Mouse (Mus musculus): ENCODE results near the gene 4930579G24Rik. TPM values are rescaled to one million over a fixed set of nuclear protein-coding genes. Genes with fewer than 3 reads are reported as not detected.

Gene 4930579G24Rik
- total RNA-seq (2021): 1 to 10 TPM; 1.2 to 1.4 TPM
- long read RNA-seq, experiment 1, partial matches to known transcripts: 0 of 2 reads
- long read RNA-seq, experiment 1, other reads (novel, unspliced or antisense): 0 of 2 reads
- long read RNA-seq, experiment 2, transcript 4930579G24Rik-201 (2 exons, 1,970 nt): major isoform, 7 of 7 reads
- long read RNA-seq, experiment 2, partial matches to known transcripts: 0 of 7 reads
- long read RNA-seq, experiment 2, other reads (novel, unspliced or antisense): 0 of 7 reads

DNA sequence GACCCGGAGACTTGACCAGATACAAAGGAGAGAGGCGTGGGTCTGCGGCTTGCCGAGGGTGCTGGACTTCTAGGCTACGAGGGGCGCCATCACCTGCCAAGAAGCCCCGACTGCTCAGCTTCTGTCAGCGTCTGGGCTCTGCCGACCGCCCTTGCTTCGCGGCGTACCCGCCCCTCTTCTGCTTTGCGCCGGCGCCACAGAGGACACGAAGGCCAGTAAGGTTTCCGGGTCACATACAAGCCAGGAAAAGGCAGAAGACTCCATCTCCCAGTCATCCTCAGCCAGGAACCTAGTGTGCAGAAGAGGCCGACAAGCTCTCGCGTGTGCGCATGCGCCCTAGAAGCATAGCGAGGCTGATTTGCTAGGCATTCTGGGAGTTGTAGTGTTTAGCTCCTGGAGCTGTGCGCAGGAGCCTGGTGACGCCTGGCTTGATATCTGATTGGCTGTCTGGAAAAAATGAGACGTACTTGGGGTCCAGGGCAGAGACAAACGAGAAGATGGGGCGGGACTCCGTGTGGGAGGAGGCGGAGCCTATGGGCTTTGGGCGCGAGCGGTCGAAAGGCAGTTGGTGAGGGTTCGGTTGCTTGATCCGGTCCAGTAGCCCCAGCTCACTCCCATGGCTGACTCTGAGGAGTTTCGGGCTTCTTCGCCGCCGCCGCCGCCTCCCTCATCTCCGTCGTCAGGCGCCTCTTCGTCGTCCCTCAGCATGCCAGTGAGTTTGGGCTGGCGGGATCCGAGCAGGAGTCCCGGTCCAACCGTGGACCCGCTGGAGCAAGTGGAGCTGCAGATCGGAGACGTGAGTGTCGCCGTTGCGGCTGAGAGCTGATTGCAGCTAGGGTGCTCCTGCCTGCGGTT is at the start of gene 4930579G24Rik:
TSS of gene 4930579G24Rik (plus strand) at position 519 of the 855 bp plus-strand sequence.
- DNase-seq: peak; percentile 98

- no peak for DNase-seq
Observed at GRCm38 (mm10) chr3:79579891-79580575, 48.8 kb upstream of the 4930579G24Rik start.

- DNase-seq: peak; percentile 72
Observed at GRCm38 (mm10) chr3:79586804-79587203, 42.1 kb upstream of the 4930579G24Rik start.

DNA sequence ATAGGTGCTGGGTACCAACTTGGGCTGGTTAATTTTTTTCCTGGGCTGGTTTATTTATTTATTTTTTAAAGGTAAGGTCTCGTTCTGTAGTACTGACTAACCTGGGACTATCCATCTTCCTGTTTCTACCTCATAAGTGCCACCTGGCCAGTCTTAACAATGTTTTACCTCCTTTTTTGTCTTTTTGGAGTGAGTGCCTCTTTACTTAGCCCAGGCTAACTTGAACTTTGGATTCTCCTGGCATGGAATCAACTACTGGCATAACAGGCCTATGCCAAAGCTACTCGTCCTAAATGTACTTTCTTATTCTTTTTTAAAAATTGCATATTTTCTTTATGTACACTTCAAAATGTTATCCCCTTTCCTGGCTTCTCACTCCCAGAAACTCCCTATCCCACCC is 39.2 kb upstream of the 4930579G24Rik start:
- no peak for DNase-seq

GRCm38 (mm10) chr3:79590863-79591792 is 37.8 kb upstream of the 4930579G24Rik start, which contains the start of gene Ppid:
Gene Ppid (plus strand): TSS chr3:79591342.
- DNase-seq: peak; percentile 77

- DNase-seq: no peak
Observed at GRCm38 (mm10) chr3:79591793-79592471, 36.9 kb upstream of the 4930579G24Rik start.

- no peak for DNase-seq
Observed at GRCm38 (mm10) chr3:79595468-79595867, 33.4 kb upstream of the 4930579G24Rik start.

GRCm38 (mm10) chr3:79609886-79610285 is 19.0 kb upstream of the 4930579G24Rik start:
- DNase-seq: no peak

- no peak for DNase-seq
Observed at GRCm38 (mm10) chr3:79627484-79628181, 1.2 kb upstream of the 4930579G24Rik start.

- DNase-seq: no peak
Observed at GRCm38 (mm10) chr3:79628182-79628560, 708 bp upstream of the 4930579G24Rik start.

GRCm38 (mm10) chr3:79629416-79629730 is 494 bp downstream of the 4930579G24Rik start, which contains the start of gene Etfdh:
Gene Etfdh (minus strand): TSS chr3:79629500.
- DNase-seq: peak; percentile 71

- no peak for DNase-seq
Observed at GRCm38 (mm10) chr3:79652129-79652528, 23.2 kb downstream of the 4930579G24Rik start.

- DNase-seq: no peak
Observed at GRCm38 (mm10) chr3:79656682-79657081, 27.8 kb downstream of the 4930579G24Rik start.

GRCm38 (mm10) chr3:79664787-79665408 is 36.0 kb downstream of the 4930579G24Rik start:
- no peak for DNase-seq

GRCm38 (mm10) chr3:79670556-79670955 is 41.7 kb downstream of the 4930579G24Rik start:
- no peak for DNase-seq

- DNase-seq: no peak
Observed at GRCm38 (mm10) chr3:79672188-79672587, 43.3 kb downstream of the 4930579G24Rik start.

- DNase-seq: no peak
Observed at GRCm38 (mm10) chr3:79673082-79673481, 44.2 kb downstream of the 4930579G24Rik start.

- DNase-seq: no peak
Observed at GRCm38 (mm10) chr3:79674641-79675040, 45.8 kb downstream of the 4930579G24Rik start.

DNA sequence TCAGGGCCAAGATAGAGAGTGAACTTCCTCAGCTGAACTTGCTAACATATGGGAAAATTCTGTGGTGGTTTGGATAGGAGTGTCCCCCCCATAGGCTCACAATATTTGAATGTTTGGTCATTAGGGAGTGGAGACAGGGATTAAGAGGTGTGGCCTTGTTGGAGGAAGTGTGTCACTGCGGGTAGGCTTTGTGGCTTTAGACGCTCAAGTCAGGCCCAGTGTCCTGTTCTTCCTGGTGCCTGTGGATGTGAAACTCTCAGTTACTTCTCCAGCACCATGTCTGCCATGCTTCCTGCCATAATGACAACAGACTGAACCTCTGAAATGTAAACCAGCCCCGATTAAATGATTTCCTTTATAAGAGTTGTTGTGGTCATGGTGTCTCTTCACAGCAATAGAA is 47.5 kb downstream of the 4930579G24Rik start:
- no peak for DNase-seq

Measured in gastrocnemius, postnatal 25 days (tissue).